Mouse (Mus musculus): Measurements from ENCODE around the gene Ism1. TPM values are rescaled to one million over a fixed set of nuclear protein-coding genes. Genes with fewer than 3 reads are reported as not detected.

The Ism1 gene
- polyA plus RNA-seq, 1 experiment from 2014 or later, result 4.4 TPM

Other genes with a start within 250 kb of the Ism1 start
- gene Sptlc3, start 184.3 kb upstream of the Ism1 start, polyA plus RNA-seq (2015; fragmentation: Nextera tagmentation; extraction: Ambion mirVana), result 3.2 and 3.5 TPM in 2 replicates

Data from embryonic facial prominence, embryonic 13.5 days (tissue).